Mouse (Mus musculus): ENCODE measurements around the gene Fgf13.

GRCm38 (mm10) chrX:59179081-59179596, 388.7 kb downstream of the Fgf13 start:
- peak; percentile 45; the same call in 1 of the 2 replicates for TF ChIP-seq CTCF (IDR thresholded peaks at IDR 0.05; ENCODE audit: borderline replicate concordance, insufficient read depth, low read depth, low read length)
- no peak for TF ChIP-seq POLR2A (IDR thresholded peaks at IDR 0.05; ENCODE audit: borderline replicate concordance, insufficient read depth, low read length)

All from cerebellum, adult 2 months (tissue).